Mouse (Mus musculus) midbrain, embryonic 16.5 days (tissue): Measurements from ENCODE around the gene Prpf38b. TPM values are rescaled to one million over a fixed set of nuclear protein-coding genes. Genes with fewer than 3 reads are reported as not detected.

Source experiments
- ATAC-seq: fragments of 200-750 bp; cut with Nextera tagmentation; 2 replicates; pipeline ENCODE4 v1.8.0; 2017; ENCODE audit warnings: moderate TSS enrichment
- H3K27ac ChIP-seq: fragments of 300-500 bp; sonication (generic); 2 replicates; pipeline ENCODE4 v1.5.1; 2014; ENCODE audit warnings: mild to moderate bottlenecking, low read length, mixed read lengths
- H3K27me3 ChIP-seq: fragments of 300-500 bp; sonication (generic); 2 replicates; pipeline ENCODE4 v1.6.1; 2014; ENCODE audit warnings: low read depth, low read length, mixed read lengths; ENCODE audit not compliant: control insufficient read depth, insufficient read depth
- H3K36me3 ChIP-seq: fragments of 300-500 bp; sonication (generic); 2 replicates; pipeline ENCODE4 v1.6.1; 2014; ENCODE audit warnings: mild to moderate bottlenecking, low read length, moderate library complexity, mixed read lengths; ENCODE audit not compliant: control insufficient read depth, insufficient read depth
- H3K4me1 ChIP-seq: fragments of 300-500 bp; sonication (generic); 2 replicates; pipeline ENCODE4 v1.6.1; 2014; ENCODE audit warnings: mild to moderate bottlenecking, low read length, mixed read lengths; ENCODE audit not compliant: control insufficient read depth, insufficient read depth
- H3K4me2 ChIP-seq: fragments of 300-500 bp; sonication (generic); 2 replicates; pipeline ENCODE4 v1.6.1; 2014; ENCODE audit warnings: mild to moderate bottlenecking, low read length, mixed read lengths
- H3K4me3 ChIP-seq: fragments of 300-500 bp; sonication (generic); 2 replicates; pipeline ENCODE4 v1.5.1; 2014; ENCODE audit warnings: low read depth, mild to moderate bottlenecking, low read length, moderate library complexity, mixed read lengths
- H3K9ac ChIP-seq: fragments of 300-500 bp; sonication (generic); 2 replicates; pipeline ENCODE4 v1.6.1; 2014; ENCODE audit warnings: low read depth, low read length, mixed read lengths
- H3K9me3 ChIP-seq: fragments of 300-500 bp; sonication (generic); replicated peaks from 2 replicates; pipeline ENCODE4 v1.6.1; 2014; ENCODE audit warnings: mild to moderate bottlenecking, low read length, mixed read lengths; ENCODE audit not compliant: control insufficient read depth, poor library complexity, severe bottlenecking
- WGBS: fragments of 180-500 bp; shearing (Covaris S2); extraction: QIAGEN DNeasy Blood & Tissue Kit; methylation state at CpG from one replicate; pipeline ENCODE4 v1.1.7; 2014; 5-methylcytosine and 5-hydroxymethylcytosine counted together
- polyA plus RNA-seq: library from polyadenylated mRNA; unstranded; fragments of >200 nt; fragmentation: Nextera tagmentation; extraction: Ambion mirVana; gene quantifications from 2 replicates; pipeline ENCODE4 v1.2.1, GENCODE M21; 2015

The Prpf38b gene
- 54.2 and 56.8 TPM in 2 replicates for polyA plus RNA-seq

DNA sequence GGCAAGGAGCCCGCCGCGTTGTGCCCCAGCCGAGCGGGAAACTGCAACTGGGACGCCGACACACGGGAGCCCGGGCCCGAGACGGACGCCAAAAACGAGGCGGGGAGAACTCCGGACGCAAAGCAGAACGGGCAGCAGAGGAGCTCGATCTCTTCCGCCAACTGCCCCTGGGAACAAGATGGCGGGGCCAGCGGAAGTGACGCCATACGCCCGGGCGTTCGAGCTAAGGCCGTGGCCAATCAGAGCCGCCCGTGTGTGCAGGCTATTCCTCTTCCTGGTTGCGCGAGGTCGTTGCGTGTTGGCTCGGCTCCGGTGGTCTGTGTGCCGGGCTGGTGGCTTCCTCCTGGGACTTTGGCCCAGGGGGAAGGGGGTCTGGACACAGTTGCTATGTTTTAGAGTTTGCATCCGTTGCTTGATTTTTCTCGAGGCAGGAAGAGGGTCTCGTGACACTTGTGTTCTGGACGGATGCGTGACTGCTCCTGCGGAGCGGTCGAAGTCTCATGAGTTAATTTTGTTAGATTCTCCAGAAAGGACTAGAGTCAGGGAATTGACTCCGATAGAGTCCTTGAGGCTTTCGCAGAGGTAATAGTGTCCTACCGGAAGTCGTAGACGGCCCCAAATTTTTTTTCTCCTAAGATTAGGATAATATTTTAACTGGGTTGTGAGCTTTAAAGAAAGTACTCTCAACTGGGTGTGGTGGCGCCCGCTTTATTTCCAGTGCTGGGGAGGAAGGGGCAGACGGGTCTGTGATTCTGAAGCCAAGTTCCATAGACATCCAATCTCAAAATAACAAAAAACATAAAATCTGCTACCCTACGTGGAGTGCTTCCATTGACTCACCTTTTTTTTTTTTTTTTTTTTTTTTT, at the start of gene Prpf38b:
Gene Prpf38b (minus strand): TSS at position 180 of the 866 bp plus-strand sequence.
- under 1% methylated on average over 53 of the region's 53 CpGs for WGBS
- Histone ChIP-seq H3K4me2 (peak within 1 kb of the TSS; percentile 87), H3K27me3 (no peaks in the 10 kb centered on the region), H3K36me3 (no peaks in the 10 kb centered on the region), H3K4me3 (peak within 1 kb of the TSS; percentile 99), H3K9ac (peak within 1 kb of the TSS; percentile 90), H3K9me3 (no peaks in the 10 kb centered on the region), H3K4me1 (peaks cover 21% of the 10 kb centered on the region), H3K27ac (peak within 1 kb of the TSS; percentile 97)
- peak; percentile 100 for ATAC-seq

DNA sequence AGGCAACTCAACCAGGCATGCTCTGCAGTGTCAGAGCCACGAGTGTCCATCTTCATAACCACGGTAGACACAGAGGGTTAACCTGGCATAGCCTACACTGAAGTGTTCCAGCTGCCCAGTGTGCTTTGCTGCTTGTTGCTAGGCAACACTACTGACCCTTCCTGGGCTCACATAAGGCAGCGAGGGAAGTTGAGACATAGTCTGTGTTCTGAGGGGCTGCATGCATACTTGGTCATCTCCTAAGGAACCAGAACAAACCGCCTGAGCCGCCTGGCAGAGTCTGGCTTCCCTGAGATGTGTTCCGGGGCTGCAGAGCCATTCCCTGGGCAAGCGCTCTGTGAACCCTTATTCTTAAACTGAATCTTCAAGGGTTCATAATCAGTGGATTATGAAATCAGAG, 49.7 kb upstream of the Prpf38b start:
- WGBS, result 3% methylated on average over 7 of the region's 7 CpGs
- ATAC-seq, result peak; percentile 95
- H3K4me3 ChIP-seq, result peak overlapping the region; percentile 5

DNA sequence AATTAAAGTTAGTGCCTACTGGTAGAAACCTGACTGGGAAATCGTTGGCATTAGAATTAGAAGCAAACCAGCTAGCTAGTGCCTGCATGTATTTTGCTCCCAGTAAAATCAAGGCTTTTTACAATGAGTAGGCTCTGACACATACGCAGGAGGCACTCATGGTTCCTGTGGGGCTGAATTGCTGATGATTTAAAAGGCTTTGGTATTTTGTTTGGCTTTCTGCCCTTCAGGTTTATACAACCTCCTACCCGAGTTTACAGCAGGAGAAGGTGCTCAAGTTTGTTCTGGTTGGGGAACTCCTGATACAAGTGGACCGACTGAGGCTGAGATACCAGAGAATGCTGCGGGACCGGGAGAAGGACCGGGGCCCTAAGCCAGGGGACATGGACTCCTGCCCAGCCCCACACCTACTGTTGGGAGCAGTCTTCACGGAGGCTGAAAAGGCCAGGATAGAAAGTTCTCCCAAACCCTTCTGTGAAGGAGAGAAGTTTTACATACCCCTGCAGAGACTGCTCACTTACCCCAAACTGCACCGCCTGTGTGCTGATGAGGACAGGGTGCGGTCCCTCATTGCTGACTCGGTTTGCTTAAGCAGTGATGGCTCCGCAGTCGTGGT, 48.3 kb upstream of the Prpf38b start:
- Histone ChIP-seq H3K27me3 (no peaks in the 10 kb centered on the region), H3K4me3 (no peak overlapping the region), H3K36me3 (no peaks in the 10 kb centered on the region), H3K9me3 (no peaks in the 10 kb centered on the region), H3K27ac (no peak overlapping the region), H3K4me2 (no peak overlapping the region), H3K9ac (no peak overlapping the region), H3K4me1 (peaks cover 17% of the 10 kb centered on the region)
- 73% methylated on average over 13 of the region's 13 CpGs for WGBS
- ATAC-seq, result no peak

More for the DNA sequence above, 49.7 kb upstream of the Prpf38b start:
- no peaks in the 10 kb centered on the region for H3K36me3 ChIP-seq
- peak overlapping the region; percentile 76 for H3K27ac ChIP-seq
- no peaks in the 10 kb centered on the region for H3K27me3 ChIP-seq
- H3K9me3 ChIP-seq, result no peaks in the 10 kb centered on the region
- peaks cover 17% of the 10 kb centered on the region for H3K4me1 ChIP-seq
- H3K4me2 ChIP-seq, result peak overlapping the region; percentile 49
- H3K9ac ChIP-seq, result peak overlapping the region; percentile 49

DNA sequence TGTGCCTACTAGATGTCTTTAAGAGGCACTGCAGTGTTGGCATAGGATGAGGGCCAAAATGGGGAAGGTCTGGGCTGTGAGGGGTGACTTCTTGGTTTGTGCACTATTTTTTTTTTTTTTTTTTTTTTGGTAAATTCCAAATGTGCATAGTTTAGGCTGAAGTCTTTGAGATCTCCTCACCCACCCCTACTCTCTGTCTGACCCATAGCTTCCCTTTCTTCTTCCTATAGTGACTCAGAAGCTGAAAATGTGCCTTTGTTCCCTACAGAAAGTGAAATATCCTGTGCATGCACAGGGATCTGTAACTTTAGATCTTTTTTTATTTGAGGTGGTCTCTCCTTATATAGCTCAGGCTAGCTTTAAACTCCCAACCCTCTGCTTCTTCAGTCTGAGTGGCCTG, 46.4 kb upstream of the Prpf38b start:
- no peaks in the 10 kb centered on the region for H3K36me3 ChIP-seq
- no peaks in the 10 kb centered on the region for H3K9me3 ChIP-seq
- no peak overlapping the region for H3K4me2 ChIP-seq
- H3K9ac ChIP-seq, result no peak overlapping the region
- peaks cover 17% of the 10 kb centered on the region for H3K4me1 ChIP-seq
- H3K27me3 ChIP-seq, result no peaks in the 10 kb centered on the region
- ATAC-seq, result no peak
- no peak overlapping the region for H3K27ac ChIP-seq
- H3K4me3 ChIP-seq, result no peak overlapping the region

DNA sequence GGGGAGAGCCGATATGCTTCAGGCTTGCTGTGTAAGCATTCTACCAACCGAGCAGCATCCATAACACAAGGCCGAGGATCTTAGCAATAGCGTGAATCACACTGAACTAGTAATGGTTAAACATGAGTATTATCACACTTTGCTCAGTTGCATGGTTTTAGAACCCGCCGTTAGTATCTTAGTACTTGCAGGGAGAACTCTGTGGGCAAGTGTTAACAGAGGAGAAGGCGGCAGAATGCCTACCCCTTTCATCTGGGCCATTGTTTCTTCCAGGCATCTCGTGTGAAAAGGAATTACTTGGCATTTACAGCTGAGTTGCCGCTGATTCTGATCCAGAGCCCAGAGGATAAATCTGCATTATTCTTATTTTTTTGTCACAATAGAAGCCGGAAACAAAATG, 29.5 kb upstream of the Prpf38b start:
- no peak for ATAC-seq
- Histone ChIP-seq H3K36me3 (no peaks in the 10 kb centered on the region), H3K4me2 (no peak overlapping the region), H3K27ac (no peak overlapping the region), H3K4me3 (no peak overlapping the region), H3K27me3 (no peaks in the 10 kb centered on the region), H3K4me1 (no peaks in the 10 kb centered on the region; the same call in 1 of the 2 replicates), H3K9me3 (no peaks in the 10 kb centered on the region), H3K9ac (no peak overlapping the region)
- WGBS, result 74% methylated on average over 10 of the region's 10 CpGs

DNA sequence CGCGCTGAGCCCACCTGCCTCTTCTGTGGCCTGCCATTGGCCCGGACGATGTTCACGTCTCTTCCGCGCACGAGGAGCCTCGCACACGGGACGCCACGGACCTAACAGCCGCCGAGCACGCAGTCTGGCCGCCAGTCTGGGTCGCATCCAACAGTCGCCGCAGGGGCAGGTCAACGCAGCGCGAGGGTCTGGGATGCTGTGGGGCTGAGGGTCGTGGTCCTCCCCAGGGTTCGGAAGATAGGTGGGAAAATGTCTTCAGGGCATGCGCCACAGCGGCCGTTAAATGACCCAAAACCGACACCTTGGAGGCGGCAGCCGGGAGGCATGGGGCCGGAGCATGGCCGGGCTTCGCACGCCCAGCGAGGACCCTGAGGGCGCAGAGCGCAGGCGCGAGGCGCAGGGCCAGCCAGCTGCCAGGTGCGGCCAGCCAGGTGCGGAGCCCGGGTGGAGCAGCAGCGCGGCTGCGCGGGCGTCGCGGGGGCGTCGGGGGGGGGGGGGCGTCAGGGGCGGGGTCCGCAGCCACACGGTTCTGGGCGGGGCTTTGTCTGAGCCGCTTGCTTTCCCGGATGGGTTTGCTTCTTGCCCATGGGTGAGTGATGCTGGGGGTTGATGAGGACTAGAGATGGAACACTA, 28.6 kb upstream of the Prpf38b start, which contains the start of gene Gm9857:
Gene Gm9857 (minus strand): TSS at position 445 of the 633 bp plus-strand sequence.
- H3K4me1 ChIP-seq, result no peaks in the 10 kb centered on the region; the same call in 1 of the 2 replicates
- no peaks in the 10 kb centered on the region for H3K9me3 ChIP-seq
- peak within 1 kb of the TSS; percentile 54; the same call in 1 of the 2 replicates for H3K9ac ChIP-seq
- no peaks in the 10 kb centered on the region for H3K36me3 ChIP-seq
- H3K27me3 ChIP-seq, result no peaks in the 10 kb centered on the region
- H3K27ac ChIP-seq, result no peak within 1 kb of the TSS
- ATAC-seq, result peak; percentile 92
- 53% methylated on average over 56 of the region's 59 CpGs for WGBS
- H3K4me3 ChIP-seq, result peak within 1 kb of the TSS; percentile 37
- H3K4me2 ChIP-seq, result peak within 1 kb of the TSS; percentile 56

DNA sequence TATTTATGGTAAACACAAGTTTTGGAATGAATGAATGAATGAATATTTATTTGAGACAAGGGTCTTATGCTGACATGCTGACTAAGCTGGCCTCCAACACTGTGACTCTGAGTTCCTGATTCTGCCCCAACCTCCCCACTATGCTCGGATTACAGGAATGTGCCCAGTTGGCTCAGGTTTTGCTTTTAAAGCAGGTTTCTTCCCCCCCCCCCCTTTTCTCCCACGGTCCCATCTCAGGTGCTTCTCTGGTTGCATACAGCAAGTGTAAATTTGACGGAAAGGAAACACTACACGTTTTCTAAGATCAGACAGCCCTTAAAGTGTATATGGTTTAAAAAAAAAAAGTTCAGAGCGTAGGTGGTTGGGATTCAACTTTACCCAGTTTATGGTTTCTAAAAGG, 28.0 kb upstream of the Prpf38b start, which contains the start of gene Henmt1:
Gene Henmt1 (plus strand): TSS at position 301 of the 400 bp plus-strand sequence.
- Histone ChIP-seq H3K36me3 (no peaks in the 10 kb centered on the region), H3K9me3 (no peaks in the 10 kb centered on the region), H3K4me2 (peak within 1 kb of the TSS; percentile 56), H3K4me1 (no peaks in the 10 kb centered on the region; the same call in 1 of the 2 replicates), H3K27me3 (no peaks in the 10 kb centered on the region), H3K9ac (peak within 1 kb of the TSS; percentile 54; the same call in 1 of the 2 replicates), H3K27ac (no peak within 1 kb of the TSS), H3K4me3 (peak within 1 kb of the TSS; percentile 37)
- ATAC-seq, result no peak
- 92% methylated on average over 5 of the region's 5 CpGs for WGBS

DNA sequence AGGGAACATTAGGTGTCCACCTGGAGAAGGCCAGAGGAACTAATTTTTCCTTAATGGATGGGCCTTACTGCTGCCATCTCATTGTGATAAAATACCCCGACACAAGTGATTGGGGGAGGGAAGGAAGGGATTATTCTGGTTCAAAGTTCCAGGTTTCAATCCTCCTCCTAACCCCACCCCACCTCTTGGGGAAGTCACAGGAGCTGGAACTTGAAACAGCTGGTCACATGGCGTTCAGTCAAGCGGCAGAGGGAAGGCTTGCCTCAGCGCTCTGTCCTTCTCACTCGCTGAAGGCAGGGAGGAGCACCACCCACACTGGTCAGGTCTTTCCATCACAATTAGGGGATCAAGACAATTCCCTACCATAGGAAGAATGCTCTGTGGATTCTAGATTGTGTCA, 27.2 kb upstream of the Prpf38b start:
- WGBS, result 90% methylated on average over 5 of the region's 5 CpGs
- no peaks in the 10 kb centered on the region for H3K27me3 ChIP-seq
- H3K9ac ChIP-seq, result no peak overlapping the region

More for the DNA sequence above, 27.2 kb upstream of the Prpf38b start:
- Histone ChIP-seq H3K4me2 (no peak overlapping the region), H3K9me3 (no peaks in the 10 kb centered on the region), H3K4me1 (no peaks in the 10 kb centered on the region; the same call in 1 of the 2 replicates), H3K36me3 (no peaks in the 10 kb centered on the region), H3K27ac (no peak overlapping the region), H3K4me3 (no peak overlapping the region)
- no peak for ATAC-seq
